Mouse (Mus musculus): ENCODE measurements around the gene Oxt. TPM values are rescaled to one million over a fixed set of nuclear protein-coding genes. Genes with fewer than 3 reads are reported as not detected.
"Not testable (repeated sequence)": the region's sequence is repeated elsewhere in the genome, so short reads cannot be mapped to it uniquely, and the experiment has no call there.

The Oxt gene
- polyA plus RNA-seq, 1 experiment from 2014 or later = not detected

GRCm38 (mm10) chr2:130557462-130557861 lies 18.5 kb upstream of the Oxt start:
- Histone ChIP-seq H3K27ac (no peak overlapping the region), H3K9ac (no peak overlapping the region), H3K4me2 (no peak overlapping the region), H3K4me1 (no peaks in the 10 kb centered on the region), H3K4me3 (no peak overlapping the region), H3K36me3 (peaks cover 56% of the 10 kb centered on the region), H3K27me3 (no peaks in the 10 kb centered on the region), H3K9me3 (no peaks in the 10 kb centered on the region)
- 97% methylated on average over 2 of the region's 2 CpGs for WGBS
- ATAC-seq (ENCODE audit: insufficient number of reproducible peaks, insufficient read depth, low FRiP score, low TSS enrichment, low read depth) = no peak

- Histone ChIP-seq H3K27me3 (no peaks in the 10 kb centered on the region), H3K9me3 (no peaks in the 10 kb centered on the region), H3K36me3 (peaks cover 51% of the 10 kb centered on the region), H3K4me3 (no peak overlapping the region), H3K4me1 (peaks cover 5% of the 10 kb centered on the region), H3K4me2 (no peak overlapping the region), H3K27ac (no peak overlapping the region), H3K9ac (no peak overlapping the region)
- ATAC-seq (ENCODE audit: insufficient number of reproducible peaks, insufficient read depth, low FRiP score, low TSS enrichment, low read depth) = no peak
- 69% methylated on average over 2 of the region's 2 CpGs for WGBS
Observed at GRCm38 (mm10) chr2:130558015-130558414, 18.0 kb upstream of the Oxt start.

GRCm38 (mm10) chr2:130563212-130564055 lies 12.5 kb upstream of the Oxt start, which contains the start of gene Mrps26:
Gene Mrps26, plus strand, starts transcription at chr2:130563742.
- Histone ChIP-seq H3K4me1 (peaks cover 20% of the 10 kb centered on the region), H3K4me3 (peak within 1 kb of the TSS; percentile 95), H3K9me3 (no peaks in the 10 kb centered on the region), H3K36me3 (peaks cover 19% of the 10 kb centered on the region), H3K9ac (peak within 1 kb of the TSS; percentile 93), H3K27me3 (no peaks in the 10 kb centered on the region), H3K4me2 (peak within 1 kb of the TSS; percentile 94), H3K27ac (peak within 1 kb of the TSS; percentile 72)
- WGBS = under 1% methylated on average over 61 of the region's 61 CpGs
- peak; percentile 96 for ATAC-seq (ENCODE audit: insufficient number of reproducible peaks, insufficient read depth, low FRiP score, low TSS enrichment, low read depth)

GRCm38 (mm10) chr2:130564063-130564462 lies 11.9 kb upstream of the Oxt start:
- no peak overlapping the region; the same call in 1 of the 2 replicates for H3K27ac ChIP-seq
- peaks cover 20% of the 10 kb centered on the region for H3K4me1 ChIP-seq
- H3K4me3 ChIP-seq = peak overlapping the region; percentile 95
- under 1% methylated on average over 23 of the region's 23 CpGs for WGBS
- H3K36me3 ChIP-seq = peaks cover 19% of the 10 kb centered on the region
- H3K9me3 ChIP-seq = no peaks in the 10 kb centered on the region
- no peak for ATAC-seq (ENCODE audit: insufficient number of reproducible peaks, insufficient read depth, low FRiP score, low TSS enrichment, low read depth)
- H3K9ac ChIP-seq = peak overlapping the region; percentile 93
- peak overlapping the region; percentile 94 for H3K4me2 ChIP-seq
- no peaks in the 10 kb centered on the region for H3K27me3 ChIP-seq

GRCm38 (mm10) chr2:130564983-130565382 lies 11.0 kb upstream of the Oxt start:
- 86% methylated on average over 8 of the region's 8 CpGs for WGBS
- Histone ChIP-seq H3K9ac (peak overlapping the region; percentile 93), H3K27me3 (no peaks in the 10 kb centered on the region), H3K4me1 (peaks cover 20% of the 10 kb centered on the region), H3K9me3 (no peaks in the 10 kb centered on the region), H3K36me3 (peaks cover 19% of the 10 kb centered on the region), H3K4me3 (peak overlapping the region; percentile 95), H3K27ac (no peak overlapping the region), H3K4me2 (peak overlapping the region; percentile 94)
- no peak for ATAC-seq (ENCODE audit: insufficient number of reproducible peaks, insufficient read depth, low FRiP score, low TSS enrichment, low read depth)

GRCm38 (mm10) chr2:130568921-130569320 lies 7.1 kb upstream of the Oxt start:
- Histone ChIP-seq H3K27me3 (peaks cover 4% of the 10 kb centered on the region; the same call in 1 of the 2 replicates), H3K9me3 (no peaks in the 10 kb centered on the region), H3K4me3 (no peak overlapping the region), H3K36me3 (peaks cover 19% of the 10 kb centered on the region), H3K9ac (no peak overlapping the region), H3K4me2 (no peak overlapping the region), H3K4me1 (peaks cover 14% of the 10 kb centered on the region), H3K27ac (no peak overlapping the region)
- 64% methylated on average over 4 of the region's 4 CpGs for WGBS
- ATAC-seq (ENCODE audit: insufficient number of reproducible peaks, insufficient read depth, low FRiP score, low TSS enrichment, low read depth) = no peak

GRCm38 (mm10) chr2:130569926-130570325 lies 6.0 kb upstream of the Oxt start:
- no peak overlapping the region for H3K4me3 ChIP-seq
- ATAC-seq (ENCODE audit: insufficient number of reproducible peaks, insufficient read depth, low FRiP score, low TSS enrichment, low read depth) = no peak
- no peaks in the 10 kb centered on the region for H3K9me3 ChIP-seq
- H3K9ac ChIP-seq = no peak overlapping the region
- H3K4me2 ChIP-seq = no peak overlapping the region
- peaks cover 19% of the 10 kb centered on the region for H3K36me3 ChIP-seq
- H3K4me1 ChIP-seq = peaks cover 7% of the 10 kb centered on the region
- no peak overlapping the region for H3K27ac ChIP-seq
- peaks cover 10% of the 10 kb centered on the region for H3K27me3 ChIP-seq

GRCm38 (mm10) chr2:130574960-130575359 lies 1.0 kb upstream of the Oxt start:
- no peaks in the 10 kb centered on the region for H3K9me3 ChIP-seq
- no peak overlapping the region for H3K9ac ChIP-seq
- peaks cover 60% of the 10 kb centered on the region for H3K27me3 ChIP-seq
- H3K4me2 ChIP-seq = no peak overlapping the region
- H3K4me3 ChIP-seq = no peak overlapping the region
- ATAC-seq (ENCODE audit: insufficient number of reproducible peaks, insufficient read depth, low FRiP score, low TSS enrichment, low read depth) = no peak
- no peak overlapping the region for H3K27ac ChIP-seq
- no peaks in the 10 kb centered on the region for H3K36me3 ChIP-seq
- 86% methylated on average over 5 of the region's 5 CpGs for WGBS
- H3K4me1 ChIP-seq = peaks cover 18% of the 10 kb centered on the region

- peaks cover 29% of the 10 kb centered on the region for H3K4me1 ChIP-seq
- not testable (repeated sequence) for ATAC-seq (ENCODE audit: insufficient number of reproducible peaks, insufficient read depth, low FRiP score, low TSS enrichment, low read depth); H3K9me3 ChIP-seq; H3K27ac ChIP-seq; H3K36me3 ChIP-seq
- H3K27me3 ChIP-seq = peaks cover 76% of the 10 kb centered on the region
- peak overlapping the region; percentile 37 for H3K4me3 ChIP-seq
- 2% methylated on average over 29 of the region's 32 CpGs for WGBS
- H3K9ac ChIP-seq = peak overlapping the region; percentile 57
- H3K4me2 ChIP-seq = peak overlapping the region; percentile 62
Observed at GRCm38 (mm10) chr2:130576564-130576963, 591 bp downstream of the Oxt start.

GRCm38 (mm10) chr2:130577021-130577420 lies 1.0 kb downstream of the Oxt start:
- H3K9ac ChIP-seq = peak overlapping the region; percentile 57
- 4% methylated on average over 9 of the region's 9 CpGs for WGBS
- H3K4me1 ChIP-seq = peaks cover 29% of the 10 kb centered on the region
- no peak overlapping the region for H3K27ac ChIP-seq
- H3K4me3 ChIP-seq = peak overlapping the region; percentile 37
- no peak for ATAC-seq (ENCODE audit: insufficient number of reproducible peaks, insufficient read depth, low FRiP score, low TSS enrichment, low read depth)
- H3K9me3 ChIP-seq = no peaks in the 10 kb centered on the region
- H3K27me3 ChIP-seq = peaks cover 81% of the 10 kb centered on the region
- peak overlapping the region; percentile 62 for H3K4me2 ChIP-seq
- no peaks in the 10 kb centered on the region for H3K36me3 ChIP-seq

- WGBS = 2% methylated on average over 12 of the region's 12 CpGs
- Histone ChIP-seq H3K4me1 (peaks cover 29% of the 10 kb centered on the region), H3K4me2 (peak overlapping the region; percentile 62), H3K36me3 (no peaks in the 10 kb centered on the region), H3K27ac (no peak overlapping the region), H3K27me3 (peaks cover 83% of the 10 kb centered on the region), H3K9me3 (no peaks in the 10 kb centered on the region), H3K9ac (no peak overlapping the region), H3K4me3 (peak overlapping the region; percentile 37; the same call in 1 of the 2 replicates)
- ATAC-seq (ENCODE audit: insufficient number of reproducible peaks, insufficient read depth, low FRiP score, low TSS enrichment, low read depth) = no peak
Observed at GRCm38 (mm10) chr2:130577632-130578031, 1.7 kb downstream of the Oxt start.

- no peak overlapping the region for H3K4me3 ChIP-seq
- no peak for ATAC-seq (ENCODE audit: insufficient number of reproducible peaks, insufficient read depth, low FRiP score, low TSS enrichment, low read depth)
- H3K9ac ChIP-seq = no peak overlapping the region
- WGBS = 6% methylated on average over 11 of the region's 11 CpGs
- peaks cover 88% of the 10 kb centered on the region for H3K27me3 ChIP-seq
- no peaks in the 10 kb centered on the region for H3K9me3 ChIP-seq
- H3K4me1 ChIP-seq = peaks cover 29% of the 10 kb centered on the region
- H3K27ac ChIP-seq = no peak overlapping the region
- no peak overlapping the region for H3K4me2 ChIP-seq
- no peaks in the 10 kb centered on the region for H3K36me3 ChIP-seq
Observed at GRCm38 (mm10) chr2:130578148-130578547, 2.2 kb downstream of the Oxt start.
